23 mouse cellular contexts compared by ENCODE assay signal in the genomic region with DNA sequence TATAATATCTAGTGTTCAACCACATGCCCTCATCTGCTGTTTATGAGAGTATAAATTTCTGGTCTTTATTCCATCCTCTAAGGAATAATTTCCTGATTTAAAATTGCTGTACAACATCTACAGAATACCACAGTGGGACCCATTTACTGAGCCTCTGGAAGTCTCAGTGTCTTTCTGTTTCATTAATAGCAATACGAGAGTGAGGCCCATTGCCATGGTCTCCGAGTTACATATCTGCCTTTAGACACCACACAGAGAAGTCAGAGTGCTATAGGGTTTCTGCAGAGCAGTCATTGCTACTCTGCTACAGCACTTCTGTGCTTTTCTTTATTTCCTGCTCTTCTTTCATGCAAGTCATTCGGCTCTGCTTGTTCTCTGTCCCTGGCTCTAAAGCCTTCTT. TPM values are rescaled to one million over a fixed set of nuclear protein-coding genes. Genes with fewer than 3 reads are reported as not detected.
"Had no signal": no experiment of that assay in that cellular context is flagged by ENCODE, and none has a peak within 500 bp of the region (broad histone marks: within the 10 kb centered on the region; RNA-seq: fewer than 3 reads in every experiment).

No protein-coding gene starts in this region.

- H3K4me2 ChIP-seq: liver, embryonic 12.5 days; lung, embryonic 14.5 days; midbrain, embryonic 13.5 days; neural tube, embryonic 12.5 days had no signal

- H3K4me1 ChIP-seq: liver, embryonic 12.5 days; midbrain, embryonic 13.5 days; neural tube, embryonic 12.5 days had no signal

- H3K27me3 ChIP-seq: liver, embryonic 12.5 days; midbrain, embryonic 13.5 days; neural tube, embryonic 12.5 days had no signal

- H3K36me3 ChIP-seq: liver, embryonic 12.5 days; midbrain, embryonic 10.5 days; midbrain, embryonic 13.5 days; neural tube, embryonic 12.5 days had no signal

- H3K27ac ChIP-seq: liver, embryonic 12.5 days; liver, embryonic 14.5 days; midbrain, embryonic 10.5 days; midbrain, embryonic 13.5 days; neural tube, embryonic 12.5 days had no signal

- DNase-seq: lung, adult 18-20 months; lung, postnatal 10 days; lung, postnatal 4 days; right cerebral cortex, adult 18-20 months; right cerebral cortex, postnatal 25 days; right cerebral cortex, postnatal 4 days; spleen, adult 18-20 months; thymus, adult 18-20 months; thymus, postnatal 14 days; thymus, postnatal 36 days had no signal

- H3K9ac ChIP-seq: liver, embryonic 12.5 days; liver, embryonic 14.5 days; lung, embryonic 14.5 days; midbrain, embryonic 13.5 days; neural tube, embryonic 12.5 days had no signal

- ATAC-seq: liver, embryonic 12.5 days; midbrain, embryonic 13.5 days had no signal

- H3K4me3 ChIP-seq: liver, embryonic 12.5 days; midbrain, embryonic 10.5 days; midbrain, embryonic 13.5 days; myocyte; neural tube, embryonic 12.5 days had no signal

- H3K9me3 ChIP-seq: liver, embryonic 12.5 days; midbrain, embryonic 10.5 days; midbrain, embryonic 13.5 days; neural tube, embryonic 12.5 days had no signal

RNA-seq across cellular contexts. Expression of a gene that starts 47.5 kb away (rescaled TPM):
- total RNA-seq: liver, adult 2 months; megakaryocyte, adult 5-6 weeks; megakaryocyte-erythroid progenitor cell, adult 5-6 weeks had no signal
- polyA plus RNA-seq: liver, adult 2 months; liver, embryonic 12.5 days; liver, embryonic 14.5 days; liver, embryonic 16.5 days; lung, embryonic 14.5 days; midbrain, embryonic 10.5 days; myocyte; small intestine, adult 2 months; thymus, postnatal 0 days had no signal
